Mouse (Mus musculus): ENCODE measurements around the gene Enox1.

Gene Enox1

GRCm38 (mm10) chr14:77451916-77452315 lies 295.4 kb downstream of the Enox1 start:
- in situ Hi-C loops (cut with MseI, MboI): no loop called here

- in situ Hi-C loops (cut with MseI, MboI): no loop called here
Measured at GRCm38 (mm10) chr14:77456066-77456465, 299.5 kb downstream of the Enox1 start.

- in situ Hi-C loops (cut with MseI, MboI): no loop called here
Measured at GRCm38 (mm10) chr14:77456876-77457275, 300.3 kb downstream of the Enox1 start.

GRCm38 (mm10) chr14:77458217-77458616 lies 301.7 kb downstream of the Enox1 start:
- in situ Hi-C loops (cut with MseI, MboI): no loop called here

- in situ Hi-C loops (cut with MseI, MboI): no loop called here
Measured at GRCm38 (mm10) chr14:77463919-77464318, 307.4 kb downstream of the Enox1 start.

- in situ Hi-C loops (cut with MseI, MboI): no loop called here
Measured at GRCm38 (mm10) chr14:77464782-77465181, 308.2 kb downstream of the Enox1 start.

GRCm38 (mm10) chr14:77470577-77470976 lies 314.0 kb downstream of the Enox1 start:
- in situ Hi-C loops (cut with MseI, MboI): no loop called here

- in situ Hi-C loops (cut with MseI, MboI): no loop called here
Measured at GRCm38 (mm10) chr14:77473501-77473900, 316.9 kb downstream of the Enox1 start.

GRCm38 (mm10) chr14:77474026-77474425 lies 317.5 kb downstream of the Enox1 start:
- in situ Hi-C loops (cut with MseI, MboI): no loop called here

GRCm38 (mm10) chr14:77475134-77475820 lies 318.7 kb downstream of the Enox1 start:
- in situ Hi-C loops (cut with MseI, MboI): no loop called here

GRCm38 (mm10) chr14:77477704-77478103 lies 321.1 kb downstream of the Enox1 start:
- in situ Hi-C loops (cut with MseI, MboI): no loop called here

GRCm38 (mm10) chr14:77478210-77478609 lies 321.6 kb downstream of the Enox1 start:
- in situ Hi-C loops (cut with MseI, MboI): no loop called here

GRCm38 (mm10) chr14:77478692-77479091 lies 322.1 kb downstream of the Enox1 start:
- in situ Hi-C loops (cut with MseI, MboI): no loop called here

GRCm38 (mm10) chr14:77483076-77483475 lies 326.5 kb downstream of the Enox1 start:
- in situ Hi-C loops (cut with MseI, MboI): no loop called here

- in situ Hi-C loops (cut with MseI, MboI): no loop called here
Measured at GRCm38 (mm10) chr14:77484951-77485447, 328.4 kb downstream of the Enox1 start.

GRCm38 (mm10) chr14:77490699-77491098 lies 334.1 kb downstream of the Enox1 start:
- in situ Hi-C loops (cut with MseI, MboI): no loop called here

GRCm38 (mm10) chr14:77491731-77492130 lies 335.2 kb downstream of the Enox1 start:
- in situ Hi-C loops (cut with MseI, MboI): no loop called here

GRCm38 (mm10) chr14:77499996-77500581 lies 343.5 kb downstream of the Enox1 start:
- in situ Hi-C loops (cut with MseI, MboI): no loop called here

GRCm38 (mm10) chr14:77504458-77505135 lies 348.0 kb downstream of the Enox1 start:
- in situ Hi-C loops (cut with MseI, MboI): no loop called here

- in situ Hi-C loops (cut with MseI, MboI): no loop called here
Measured at GRCm38 (mm10) chr14:77506341-77506740, 349.8 kb downstream of the Enox1 start.

- in situ Hi-C loops (cut with MseI, MboI): no loop called here
Measured at GRCm38 (mm10) chr14:77508036-77508435, 351.5 kb downstream of the Enox1 start.

GRCm38 (mm10) chr14:77509042-77509441 lies 352.5 kb downstream of the Enox1 start:
- in situ Hi-C loops (cut with MseI, MboI): no loop called here

GRCm38 (mm10) chr14:77509924-77510323 lies 353.4 kb downstream of the Enox1 start:
- in situ Hi-C loops (cut with MseI, MboI): no loop called here

Data from mouse trophoblast stem cell (cell line).